Mouse (Mus musculus): ENCODE results near the gene 2200002J24Rik.

DNA sequence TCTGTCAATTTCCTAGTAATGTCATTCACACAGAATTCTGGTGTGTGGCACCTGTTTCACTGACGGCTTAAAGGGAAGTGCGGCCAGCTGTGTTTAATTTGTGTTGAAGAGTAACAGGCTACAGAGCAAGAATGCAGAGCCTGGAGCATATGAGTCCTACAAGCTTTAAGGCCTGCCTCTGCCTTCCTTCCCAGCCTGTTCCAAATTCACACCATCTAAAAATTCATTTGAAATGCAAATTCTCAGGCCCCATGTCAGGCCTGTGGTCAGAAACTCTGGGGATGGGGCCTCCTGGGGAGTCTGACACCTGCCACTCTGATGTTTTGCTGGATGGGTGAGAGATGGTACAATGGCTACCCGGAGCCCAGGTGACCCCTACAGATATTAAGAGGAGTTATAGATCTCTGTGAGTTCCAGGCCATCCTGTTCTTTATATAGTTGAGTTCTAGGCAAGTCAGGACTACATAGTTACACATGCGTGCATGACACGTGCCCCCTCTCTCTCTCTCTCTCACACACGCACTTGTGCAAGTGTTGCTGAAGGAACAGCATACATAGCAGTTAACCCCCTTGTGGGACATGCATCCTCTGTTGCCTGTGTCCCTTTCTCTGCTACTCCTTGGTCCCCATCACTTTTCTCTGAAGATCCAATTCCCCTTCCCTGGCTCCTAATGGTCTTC lies 24.7 kb downstream of the 2200002J24Rik start:
- TF ChIP-seq CTCF (IDR thresholded peaks at IDR 0.05; ENCODE audit: extremely low read depth, insufficient read length, insufficient replicate concordance, low read depth, low read length) = no peak
- TF ChIP-seq POLR2A (IDR thresholded peaks at IDR 0.05; ENCODE audit: low read depth, low read length) = no peak

All from small intestine, adult 2 months (tissue).